Mouse (Mus musculus): ENCODE measurements around the gene Siglec1. TPM values are rescaled to one million over a fixed set of nuclear protein-coding genes. Genes with fewer than 3 reads are reported as not detected.

Siglec1 gene
- polyA plus RNA-seq, 1 experiment from 2014 or later: 0.09 TPM

GRCm38 (mm10) chr2:131052043-131052442 is 34.5 kb downstream of the Siglec1 start:
- H3K27ac ChIP-seq (ENCODE audit: low read depth, low read length): no peak overlapping the region
- peaks cover 12% of the 10 kb centered on the region for H3K4me1 ChIP-seq (ENCODE audit: control insufficient read depth, insufficient read depth, low read length)
- H3K4me2 ChIP-seq (ENCODE audit: low read depth, low read length): no peak overlapping the region
- H3K9me3 ChIP-seq (ENCODE audit: control insufficient read depth, low read length): no peaks in the 10 kb centered on the region
- 73% methylated on average over 5 of the region's 5 CpGs for WGBS
- peaks cover 31% of the 10 kb centered on the region for H3K27me3 ChIP-seq (ENCODE audit: control insufficient read depth, insufficient read depth, low read length)
- no peak for ATAC-seq (ENCODE audit: low read depth)
- no peak overlapping the region for H3K4me3 ChIP-seq (ENCODE audit: low read depth, low read length)
- no peaks in the 10 kb centered on the region for H3K36me3 ChIP-seq (ENCODE audit: control insufficient read depth, insufficient read depth, low read length)
- no peak overlapping the region for H3K9ac ChIP-seq (replicated peaks; ENCODE audit: low read depth, low read length)

GRCm38 (mm10) chr2:131046025-131046424 is 40.5 kb downstream of the Siglec1 start:
- 86% methylated on average over 2 of the region's 2 CpGs for WGBS
- ATAC-seq (ENCODE audit: low read depth): no peak
- H3K4me1 ChIP-seq (ENCODE audit: control insufficient read depth, insufficient read depth, low read length): no peaks in the 10 kb centered on the region
- H3K36me3 ChIP-seq (ENCODE audit: control insufficient read depth, insufficient read depth, low read length): no peaks in the 10 kb centered on the region
- H3K4me3 ChIP-seq (ENCODE audit: low read depth, low read length): no peak overlapping the region
- no peak overlapping the region for H3K9ac ChIP-seq (replicated peaks; ENCODE audit: low read depth, low read length)
- H3K9me3 ChIP-seq (ENCODE audit: control insufficient read depth, low read length): no peaks in the 10 kb centered on the region
- no peak overlapping the region for H3K27ac ChIP-seq (ENCODE audit: low read depth, low read length)
- H3K27me3 ChIP-seq (ENCODE audit: control insufficient read depth, insufficient read depth, low read length): peaks cover 14% of the 10 kb centered on the region; the same call in 1 of the 2 replicates
- H3K4me2 ChIP-seq (ENCODE audit: low read depth, low read length): no peak overlapping the region

- H3K9me3 ChIP-seq (ENCODE audit: control insufficient read depth, low read length): no peaks in the 10 kb centered on the region
- no peak overlapping the region for H3K4me2 ChIP-seq (ENCODE audit: low read depth, low read length)
- no peak overlapping the region for H3K27ac ChIP-seq (ENCODE audit: low read depth, low read length)
- H3K36me3 ChIP-seq (ENCODE audit: control insufficient read depth, insufficient read depth, low read length): no peaks in the 10 kb centered on the region
- no peak overlapping the region for H3K4me3 ChIP-seq (ENCODE audit: low read depth, low read length)
- no peak for ATAC-seq (ENCODE audit: low read depth)
- WGBS: 79% methylated on average over 9 of the region's 9 CpGs
- peaks cover 14% of the 10 kb centered on the region; the same call in 1 of the 2 replicates for H3K27me3 ChIP-seq (ENCODE audit: control insufficient read depth, insufficient read depth, low read length)
- H3K9ac ChIP-seq (replicated peaks; ENCODE audit: low read depth, low read length): no peak overlapping the region
- no peaks in the 10 kb centered on the region for H3K4me1 ChIP-seq (ENCODE audit: control insufficient read depth, insufficient read depth, low read length)
Observed at GRCm38 (mm10) chr2:131044989-131045720, 41.4 kb downstream of the Siglec1 start.

- ATAC-seq (ENCODE audit: low read depth): no peak
- H3K27ac ChIP-seq (ENCODE audit: low read depth, low read length): no peak overlapping the region
- peaks cover 19% of the 10 kb centered on the region; the same call in 1 of the 2 replicates for H3K27me3 ChIP-seq (ENCODE audit: control insufficient read depth, insufficient read depth, low read length)
- H3K9ac ChIP-seq (replicated peaks; ENCODE audit: low read depth, low read length): no peak overlapping the region
- no peak overlapping the region for H3K4me2 ChIP-seq (ENCODE audit: low read depth, low read length)
- 24% methylated on average over 7 of the region's 7 CpGs for WGBS
- H3K9me3 ChIP-seq (ENCODE audit: control insufficient read depth, low read length): no peaks in the 10 kb centered on the region
- no peaks in the 10 kb centered on the region for H3K4me1 ChIP-seq (ENCODE audit: control insufficient read depth, insufficient read depth, low read length)
- no peak overlapping the region for H3K4me3 ChIP-seq (ENCODE audit: low read depth, low read length)
- H3K36me3 ChIP-seq (ENCODE audit: control insufficient read depth, insufficient read depth, low read length): no peaks in the 10 kb centered on the region
Observed at GRCm38 (mm10) chr2:131044354-131044852, 42.2 kb downstream of the Siglec1 start.

- H3K27ac ChIP-seq (ENCODE audit: low read depth, low read length): no peak within 1 kb of the TSS
- peak within 1 kb of the TSS; percentile 78 for H3K4me2 ChIP-seq (ENCODE audit: low read depth, low read length)
- ATAC-seq (ENCODE audit: low read depth): no peak
- no peaks in the 10 kb centered on the region for H3K9me3 ChIP-seq (ENCODE audit: control insufficient read depth, low read length)
- H3K4me1 ChIP-seq (ENCODE audit: control insufficient read depth, insufficient read depth, low read length): no peaks in the 10 kb centered on the region
- no peaks in the 10 kb centered on the region for H3K36me3 ChIP-seq (ENCODE audit: control insufficient read depth, insufficient read depth, low read length)
- peak within 1 kb of the TSS; percentile 63; the same call in 1 of the 2 replicates for H3K4me3 ChIP-seq (ENCODE audit: low read depth, low read length)
- H3K9ac ChIP-seq (replicated peaks; ENCODE audit: low read depth, low read length): no peak within 1 kb of the TSS
- H3K27me3 ChIP-seq (ENCODE audit: control insufficient read depth, insufficient read depth, low read length): peaks cover 19% of the 10 kb centered on the region; the same call in 1 of the 2 replicates
- WGBS: 63% methylated on average over 2 of the region's 2 CpGs
Observed at GRCm38 (mm10) chr2:131042988-131043387, 43.6 kb downstream of the Siglec1 start, which contains the start of gene Gfra4. TSS of gene Gfra4 (minus strand) at chr2:131043088.

GRCm38 (mm10) chr2:131040854-131041825 is 45.4 kb downstream of the Siglec1 start:
- Histone ChIP-seq H3K36me3 (ENCODE audit: control insufficient read depth, insufficient read depth, low read length) (no peaks in the 10 kb centered on the region), H3K4me1 (ENCODE audit: control insufficient read depth, insufficient read depth, low read length) (no peaks in the 10 kb centered on the region), H3K4me2 (ENCODE audit: low read depth, low read length) (peak overlapping the region; percentile 78)

GRCm38 (mm10) chr2:131038675-131039074 is 47.9 kb downstream of the Siglec1 start:
- H3K27me3 ChIP-seq (ENCODE audit: control insufficient read depth, insufficient read depth, low read length): peaks cover 19% of the 10 kb centered on the region; the same call in 1 of the 2 replicates
- H3K27ac ChIP-seq (ENCODE audit: low read depth, low read length): no peak overlapping the region
- no peak for ATAC-seq (ENCODE audit: low read depth)
- 84% methylated on average over 5 of the region's 5 CpGs for WGBS
- H3K4me3 ChIP-seq (ENCODE audit: low read depth, low read length): no peak overlapping the region
- H3K4me2 ChIP-seq (ENCODE audit: low read depth, low read length): no peak overlapping the region
- H3K4me1 ChIP-seq (ENCODE audit: control insufficient read depth, insufficient read depth, low read length): no peaks in the 10 kb centered on the region
- H3K36me3 ChIP-seq (ENCODE audit: control insufficient read depth, insufficient read depth, low read length): no peaks in the 10 kb centered on the region
- no peaks in the 10 kb centered on the region for H3K9me3 ChIP-seq (ENCODE audit: control insufficient read depth, low read length)
- no peak overlapping the region for H3K9ac ChIP-seq (replicated peaks; ENCODE audit: low read depth, low read length)

More at GRCm38 (mm10) chr2:131040854-131041825, 45.4 kb downstream of the Siglec1 start:
- peaks cover 19% of the 10 kb centered on the region; the same call in 1 of the 2 replicates for H3K27me3 ChIP-seq (ENCODE audit: control insufficient read depth, insufficient read depth, low read length)
- WGBS: 3% methylated on average over 111 of the region's 115 CpGs
- peak overlapping the region; percentile 63 for H3K4me3 ChIP-seq (ENCODE audit: low read depth, low read length)
- H3K9ac ChIP-seq (replicated peaks; ENCODE audit: low read depth, low read length): peak overlapping the region; percentile 70
- peak overlapping the region; percentile 70 for H3K27ac ChIP-seq (ENCODE audit: low read depth, low read length)
- ATAC-seq (ENCODE audit: low read depth): peak; percentile 91
- H3K9me3 ChIP-seq (ENCODE audit: control insufficient read depth, low read length): no peaks in the 10 kb centered on the region

- no peak overlapping the region for H3K4me3 ChIP-seq (ENCODE audit: low read depth, low read length)
- 92% methylated on average over 6 of the region's 6 CpGs for WGBS
- no peak overlapping the region for H3K27ac ChIP-seq (ENCODE audit: low read depth, low read length)
- no peak overlapping the region for H3K9ac ChIP-seq (replicated peaks; ENCODE audit: low read depth, low read length)
- H3K9me3 ChIP-seq (ENCODE audit: control insufficient read depth, low read length): no peaks in the 10 kb centered on the region
- H3K27me3 ChIP-seq (ENCODE audit: control insufficient read depth, insufficient read depth, low read length): peaks cover 19% of the 10 kb centered on the region; the same call in 1 of the 2 replicates
- no peaks in the 10 kb centered on the region for H3K4me1 ChIP-seq (ENCODE audit: control insufficient read depth, insufficient read depth, low read length)
- no peak for ATAC-seq (ENCODE audit: low read depth)
- no peaks in the 10 kb centered on the region for H3K36me3 ChIP-seq (ENCODE audit: control insufficient read depth, insufficient read depth, low read length)
- H3K4me2 ChIP-seq (ENCODE audit: low read depth, low read length): no peak overlapping the region
Observed at GRCm38 (mm10) chr2:131038197-131038596, 48.4 kb downstream of the Siglec1 start.
